Mouse (Mus musculus) 416B (cell line): ENCODE results near the gene Ccdc158.

ENCODE experiments used
- DNase-seq: peaks from one replicate; pipeline ENCODE4 v3.0.0; 2011; ENCODE audit warnings: low read depth

Gene Ccdc158

GRCm38 (mm10) chr5:92602691-92603690, 72.1 kb downstream of the Ccdc158 start, which contains the start of gene Stbd1:
Gene Stbd1, plus strand, starts transcription at chr5:92603041.
- DNase-seq: no peak

- DNase-seq: no peak
Observed at GRCm38 (mm10) chr5:92599030-92599429, 76.0 kb downstream of the Ccdc158 start.

DNA sequence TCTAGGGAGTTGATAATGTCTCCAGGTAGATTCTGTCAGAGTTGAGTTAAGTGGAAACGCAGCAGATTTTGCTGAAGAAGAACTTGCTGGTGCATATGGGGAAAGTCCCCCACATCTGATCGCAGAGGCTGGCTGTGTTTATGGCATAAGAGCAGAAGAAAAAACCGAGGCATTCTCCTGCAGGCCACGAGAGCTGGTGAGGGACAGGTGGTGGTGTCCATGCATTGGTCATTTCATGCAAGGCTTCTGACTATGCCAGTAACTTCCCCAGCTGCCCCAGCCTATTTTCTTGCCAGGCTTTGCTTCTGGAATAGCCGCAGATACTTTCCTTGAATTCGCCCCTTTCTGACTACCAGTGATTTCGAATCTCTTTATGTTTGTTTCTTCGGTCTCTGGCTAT, 78.2 kb downstream of the Ccdc158 start:
- DNase-seq: no peak

DNA sequence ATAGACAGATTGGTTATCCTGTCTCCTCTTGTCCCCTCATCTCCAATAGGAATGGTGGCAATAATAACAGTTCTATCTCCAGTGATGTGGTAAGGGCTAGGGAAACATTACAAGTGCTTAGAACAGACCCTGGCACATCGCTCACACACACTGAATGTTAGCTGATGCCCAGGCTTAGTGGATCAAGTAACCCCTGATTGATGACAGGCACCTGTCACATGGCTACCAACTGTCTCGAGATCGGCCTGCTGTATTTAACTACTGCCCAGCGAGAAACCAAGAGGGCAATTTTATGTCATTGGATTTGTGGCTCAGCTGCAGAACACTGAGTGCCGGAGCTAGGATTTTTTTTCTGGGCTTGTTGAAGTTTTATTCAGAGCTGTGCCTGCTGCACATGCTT, 80.0 kb downstream of the Ccdc158 start:
- no peak for DNase-seq

DNA sequence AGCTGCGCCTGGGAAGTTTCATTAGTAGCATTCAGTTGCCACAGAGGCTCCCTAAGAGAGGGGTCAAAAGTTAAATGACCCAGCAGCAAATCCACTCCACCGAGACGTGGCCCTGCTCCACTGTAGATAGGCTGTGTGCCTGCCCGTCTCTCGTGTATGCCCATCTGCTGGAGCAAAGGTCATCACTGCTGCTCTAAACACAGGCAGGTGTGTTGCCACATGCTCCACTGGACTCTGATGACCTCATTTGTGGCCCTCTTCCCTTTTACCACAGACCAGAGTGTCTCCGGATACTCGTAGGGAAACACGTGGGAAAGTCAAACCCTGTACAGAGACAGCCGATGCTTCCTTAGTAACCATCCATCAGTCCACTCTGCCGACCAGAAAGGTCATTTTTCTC, 89.1 kb downstream of the Ccdc158 start:
- no peak for DNase-seq

- DNase-seq: peak; percentile 6
Observed at GRCm38 (mm10) chr5:92579559-92579958, 95.5 kb downstream of the Ccdc158 start.

DNA sequence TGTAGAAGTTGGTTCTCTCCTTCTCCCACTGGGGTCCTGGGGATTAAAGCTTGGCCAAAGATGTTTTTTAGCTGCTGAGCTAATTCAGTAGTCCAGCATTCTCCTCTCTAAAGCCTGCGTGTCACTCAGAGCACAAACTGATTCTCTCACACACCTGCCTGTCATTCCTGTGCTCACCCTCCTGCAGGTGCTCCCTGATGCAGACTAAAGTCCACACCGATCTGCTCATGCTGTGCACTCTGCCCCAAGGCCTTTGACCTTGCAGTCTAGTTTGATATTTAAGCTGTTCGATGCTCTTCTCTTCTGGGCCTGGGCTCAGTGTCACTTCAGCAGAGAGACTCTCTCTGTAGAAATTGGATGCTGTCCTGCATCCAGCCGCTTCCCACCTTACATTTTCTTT, 103.8 kb downstream of the Ccdc158 start:
- no peak for DNase-seq

DNA sequence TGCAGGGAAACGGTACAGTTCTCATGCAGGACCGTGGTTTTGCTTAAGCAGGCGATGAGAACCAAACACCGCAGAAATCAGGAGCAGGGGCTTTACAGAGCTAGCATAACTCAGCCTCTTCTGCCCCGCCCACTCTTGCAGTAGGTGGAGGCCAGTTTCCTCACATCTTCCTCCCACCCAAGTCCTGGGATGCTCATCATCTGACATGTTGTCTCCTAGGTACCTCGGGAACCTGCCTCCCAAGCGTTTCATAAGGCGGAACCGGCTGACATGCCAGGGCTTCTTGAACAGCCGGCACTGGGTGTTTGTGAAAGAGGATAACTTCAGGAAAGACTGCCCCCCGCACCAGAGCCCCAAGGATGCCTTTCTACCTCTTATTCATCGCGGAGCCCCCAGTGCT, 113.1 kb downstream of the Ccdc158 start:
- no peak for DNase-seq

DNA sequence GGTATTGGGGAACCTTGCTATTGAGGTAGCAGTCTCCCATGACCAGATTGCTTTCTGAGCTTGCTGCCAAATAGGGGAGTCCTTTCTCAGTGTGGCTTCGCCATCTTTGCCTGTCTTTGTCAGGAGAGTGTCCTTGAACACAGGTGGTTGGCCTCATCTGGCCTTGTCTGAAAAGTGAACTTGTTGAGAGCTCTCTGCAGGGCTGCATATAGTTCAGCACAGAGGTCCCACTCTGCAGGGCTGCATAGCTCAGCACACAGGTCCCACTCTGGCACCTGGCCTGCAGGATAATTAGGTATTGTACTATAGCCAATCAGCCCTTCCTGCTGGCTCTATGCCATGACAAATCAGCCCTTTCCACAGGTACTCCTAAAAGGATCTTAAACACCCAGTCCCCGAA, 114.9 kb downstream of the Ccdc158 start:
- no peak for DNase-seq
